Mouse (Mus musculus) MEL (cell line): ENCODE measurements at regions not wholly inside any gene's neighbourhood (a gene's known extent, or its start where the extent isn't known, plus 50 kb on each side); places are given as distances from the start of the nearest gene placed in this dataset.

Source experiments
- DNase-seq: peaks from one replicate; pipeline ENCODE4 v3.0.0; 2011; ENCODE audit warnings: low read depth, low spot score
- H3K27ac ChIP-seq: 2 replicates; pipeline ENCODE4 v1.5.1; 2012; ENCODE audit warnings: low read depth, mild to moderate bottlenecking, control low read depth, low read length, moderate library complexity; ENCODE audit not compliant: control insufficient read depth
- H3K27me3 ChIP-seq, 2 experiments: fragments of 150-350 bp in 1 of 2; sonication (generic) in 1 of 2; 2 replicates each; pipeline ENCODE4 v1.6.1; 2012; ENCODE audit warnings: low read length in 2 of 2, mild to moderate bottlenecking in 2 of 2, improper control_type of control experiment in 1 of 2, moderate library complexity in 1 of 2; ENCODE audit not compliant: insufficient read depth in 2 of 2, control insufficient read depth in 1 of 2
- H3K36me3 ChIP-seq, 2 experiments: 2 replicates each; pipeline ENCODE4 v1.6.1; 2012 to 2014; ENCODE audit warnings: low read length in 2 of 2, improper control_type of control experiment in 1 of 2, inconsistent platforms in 1 of 2, mild to moderate bottlenecking in 1 of 2; ENCODE audit not compliant: insufficient read depth in 2 of 2, control insufficient read depth in 1 of 2
- H3K4me1 ChIP-seq, 2 experiments: fragments of 150-350 bp in 1 of 2; sonication (generic) in 1 of 2; 2 replicates each; pipeline ENCODE4 v1.6.1; 2012; ENCODE audit warnings: low read length in 2 of 2, improper control_type of control experiment in 1 of 2, mild to moderate bottlenecking in 1 of 2; ENCODE audit not compliant: insufficient read depth in 2 of 2, control insufficient read depth in 1 of 2
- H3K4me3 ChIP-seq, 2 experiments: fragments of 150-350 bp in 1 of 2; sonication (generic) in 1 of 2; 2 replicates each; pipeline ENCODE4 v1.5.1; 2012; ENCODE audit warnings: low read depth in 2 of 2, low read length in 2 of 2, mild to moderate bottlenecking in 2 of 2, moderate library complexity in 2 of 2, control low read depth in 1 of 2, improper control_type of control experiment in 1 of 2; ENCODE audit not compliant: control insufficient read depth in 1 of 2, insufficient read depth in 1 of 2
- H3K79me2 ChIP-seq: 2 replicates; pipeline ENCODE4 v1.6.1; 2012; ENCODE audit warnings: mild to moderate bottlenecking, low read length, moderate library complexity; ENCODE audit not compliant: control insufficient read depth, poor library complexity, insufficient read depth
- H3K9ac ChIP-seq: 2 replicates; pipeline ENCODE4 v1.6.1; 2012; ENCODE audit warnings: low read depth, mild to moderate bottlenecking, control low read depth, low read length, moderate library complexity; ENCODE audit not compliant: control insufficient read depth, poor library complexity, severe bottlenecking
- H3K9me3 ChIP-seq: fragments of 150-350 bp; sonication (generic); replicated peaks from 2 replicates; pipeline ENCODE4 v1.6.1; 2012; ENCODE audit warnings: mild to moderate bottlenecking, low read length, improper control_type of control experiment, moderate library complexity; ENCODE audit not compliant: insufficient read depth
- BHLHE40 ChIP-seq: IDR thresholded peaks from 2 replicates; pipeline ENCODE4 v1.6.1; 2012; ENCODE audit warnings: low read depth, mild to moderate bottlenecking, inconsistent platforms, low read length, improper control_type of control experiment, borderline replicate concordance
- CHD1 ChIP-seq: IDR thresholded peaks from 2 replicates; pipeline ENCODE4 v1.6.1; 2012; ENCODE audit warnings: low read depth, mild to moderate bottlenecking, inconsistent platforms, low read length, improper control_type of control experiment
- CTCF ChIP-seq, 3 experiments: IDR thresholded peaks in 2 of 3; conservative IDR thresholded peaks in 1 of 3; 2 replicates each; pipeline ENCODE4 v1.5.1; 2011 to 2012; ENCODE audit warnings: low read length in 3 of 3, low read depth in 2 of 3, mild to moderate bottlenecking in 2 of 3, improper control_type of control experiment in 1 of 3, inconsistent platforms in 1 of 3, mixed read lengths in 1 of 3, moderate library complexity in 1 of 3; ENCODE audit not compliant: control insufficient read depth in 1 of 3, insufficient read depth in 1 of 3, poor library complexity in 1 of 3, severe bottlenecking in 1 of 3
- E2F4 ChIP-seq: IDR thresholded peaks from 2 replicates; pipeline ENCODE4 v1.6.1; 2011; ENCODE audit warnings: low read depth, low read length, improper control_type of control experiment, borderline replicate concordance
- EP300 ChIP-seq, 2 experiments: IDR thresholded peaks; 2 replicates each; pipeline ENCODE4 v1.6.1; 2011; ENCODE audit warnings: improper control_type of control experiment in 2 of 2, low read length in 2 of 2, low read depth in 1 of 2, mild to moderate bottlenecking in 1 of 2
- ETS1 ChIP-seq: IDR thresholded peaks from 2 replicates; pipeline ENCODE4 v1.6.1; 2012; ENCODE audit warnings: low read depth, mild to moderate bottlenecking, inconsistent platforms, low read length, improper control_type of control experiment, moderate library complexity
- GABPA ChIP-seq: IDR thresholded peaks from 2 replicates; pipeline ENCODE4 v1.6.1; 2012; ENCODE audit warnings: low read depth, mild to moderate bottlenecking, inconsistent platforms, low read length, improper control_type of control experiment, moderate library complexity
- KAT2A ChIP-seq: conservative IDR thresholded peaks from 2 replicates; pipeline ENCODE4 v1.6.1; 2012; ENCODE audit warnings: low read depth, low read length, improper control_type of control experiment, inconsistent platforms
- MAFK ChIP-seq: IDR thresholded peaks from 2 replicates; pipeline ENCODE4 v1.6.1; 2011; ENCODE audit warnings: low read depth, mild to moderate bottlenecking, low read length, improper control_type of control experiment, borderline replicate concordance
- MAZ ChIP-seq: IDR thresholded peaks from 2 replicates; pipeline ENCODE4 v1.6.1; 2012; ENCODE audit warnings: low read depth, mild to moderate bottlenecking, inconsistent platforms, low read length, improper control_type of control experiment
- MXI1 ChIP-seq: IDR thresholded peaks from 2 replicates; pipeline ENCODE4 v1.6.1; 2011; ENCODE audit warnings: mild to moderate bottlenecking, low read depth, low read length, improper control_type of control experiment
- MYB ChIP-seq: IDR thresholded peaks from 2 replicates; pipeline ENCODE4 v1.6.1; 2011; ENCODE audit warnings: mild to moderate bottlenecking, low read depth, low read length, improper control_type of control experiment
- MYC ChIP-seq: IDR thresholded peaks from 2 replicates; pipeline ENCODE4 v1.6.1; 2011; ENCODE audit warnings: low read depth, mild to moderate bottlenecking, low read length, improper control_type of control experiment, moderate library complexity
- NELFE ChIP-seq: IDR thresholded peaks from 2 replicates; pipeline ENCODE4 v1.6.1; 2011; ENCODE audit warnings: low read depth, low read length, improper control_type of control experiment
- NRF1 ChIP-seq: IDR thresholded peaks from 2 replicates; pipeline ENCODE4 v1.6.1; 2014; ENCODE audit warnings: low read depth, mild to moderate bottlenecking, inconsistent platforms, low read length, improper control_type of control experiment, moderate library complexity; ENCODE audit not compliant: poor library complexity, insufficient read depth, severe bottlenecking
- RAD21 ChIP-seq: IDR thresholded peaks from 2 replicates; pipeline ENCODE4 v1.6.1; 2011; ENCODE audit warnings: mild to moderate bottlenecking, low read depth, low read length, improper control_type of control experiment
- RCOR1 ChIP-seq: IDR thresholded peaks from 2 replicates; pipeline ENCODE4 v1.6.1; 2012; ENCODE audit warnings: low read depth, mild to moderate bottlenecking, inconsistent platforms, low read length, improper control_type of control experiment
- SMC3 ChIP-seq: IDR thresholded peaks from 2 replicates; pipeline ENCODE4 v1.6.1; 2011; ENCODE audit warnings: low read depth, low read length, improper control_type of control experiment
- TCF12 ChIP-seq: IDR thresholded peaks from 2 replicates; pipeline ENCODE4 v1.6.1; 2014; ENCODE audit warnings: low read depth, mild to moderate bottlenecking, inconsistent platforms, low read length, improper control_type of control experiment, moderate library complexity
- UBTF ChIP-seq: IDR thresholded peaks from 2 replicates; pipeline ENCODE4 v1.6.1; 2012; ENCODE audit warnings: low read depth, mild to moderate bottlenecking, inconsistent platforms, low read length, improper control_type of control experiment, moderate library complexity, borderline replicate concordance; ENCODE audit not compliant: insufficient read depth
- USF1 ChIP-seq: IDR thresholded peaks from 2 replicates; pipeline ENCODE4 v1.6.1; 2014; ENCODE audit warnings: low read depth, mild to moderate bottlenecking, inconsistent platforms, low read length, improper control_type of control experiment, moderate library complexity
- ZC3H11A ChIP-seq: IDR thresholded peaks from 2 replicates; pipeline ENCODE4 v1.6.1; 2012; ENCODE audit warnings: low read depth, mild to moderate bottlenecking, inconsistent platforms, low read length, improper control_type of control experiment
- ZKSCAN1 ChIP-seq: IDR thresholded peaks from 2 replicates; pipeline ENCODE4 v1.6.1; 2012; ENCODE audit warnings: low read depth, mild to moderate bottlenecking, inconsistent platforms, low read length, improper control_type of control experiment, moderate library complexity
- ZMIZ1 ChIP-seq: IDR thresholded peaks from 2 replicates; pipeline ENCODE4 v1.6.1; 2012; ENCODE audit warnings: low read depth, mild to moderate bottlenecking, inconsistent platforms, low read length, improper control_type of control experiment, moderate library complexity
- ZNF384 ChIP-seq: IDR thresholded peaks from 2 replicates; pipeline ENCODE4 v1.6.1; 2012; ENCODE audit warnings: low read depth, mild to moderate bottlenecking, inconsistent platforms, low read length, improper control_type of control experiment

- peak; percentile 6 for DNase-seq
- no peaks in the 10 kb centered on the region for H3K4me1 ChIP-seq
Observed at GRCm38 (mm10) chr4:55623151-55623760, 91.0 kb upstream of the Klf4 start.

GRCm38 (mm10) chr4:55622651-55623050 lies 90.4 kb upstream of the Klf4 start:
- Histone ChIP-seq H3K36me3 (no peaks in the 10 kb centered on the region), H3K79me2 (no peaks in the 10 kb centered on the region), H3K9me3 (no peaks in the 10 kb centered on the region), H3K27me3 (no peaks in the 10 kb centered on the region), H3K9ac (no peak overlapping the region), H3K27ac (no peak overlapping the region), H3K4me1 (no peaks in the 10 kb centered on the region), H3K4me3 (no peak overlapping the region)
- no peak for DNase-seq
- no peak for TF ChIP-seq RAD21
- TF ChIP-seq TCF12 = no peak
- no peak for TF ChIP-seq ZNF384
- TF ChIP-seq NRF1 = no peak
- TF ChIP-seq ETS1 = no peak
- TF ChIP-seq MYB = no peak
- TF ChIP-seq USF1 = no peak
- no peak for TF ChIP-seq MYC
- TF ChIP-seq RCOR1 = no peak
- TF ChIP-seq UBTF = no peak
- TF ChIP-seq EP300 (IDR thresholded peaks at IDR 0.05; ENCODE audit: low read depth in 1 of 2, low read length in 2 of 2) = no peak
- TF ChIP-seq ZKSCAN1 = no peak
- no peak for TF ChIP-seq BHLHE40

More at GRCm38 (mm10) chr4:55623151-55623760, 91.0 kb upstream of the Klf4 start:
- Histone ChIP-seq H3K36me3 (no peaks in the 10 kb centered on the region), H3K4me3 (no peak overlapping the region), H3K9ac (no peak overlapping the region), H3K27ac (no peak overlapping the region), H3K27me3 (no peaks in the 10 kb centered on the region), H3K79me2 (no peaks in the 10 kb centered on the region), H3K9me3 (no peaks in the 10 kb centered on the region)
- no peak for TF ChIP-seq GABPA
- no peak for TF ChIP-seq NELFE
- TF ChIP-seq MAFK = no peak
- no peak for TF ChIP-seq RAD21
- TF ChIP-seq SMC3 = no peak
- no peak for TF ChIP-seq KAT2A
- no peak for TF ChIP-seq ZC3H11A
- TF ChIP-seq MAZ = no peak
- no peak for TF ChIP-seq UBTF
- TF ChIP-seq MYB = no peak
- no peak for TF ChIP-seq USF1
- no peak for TF ChIP-seq E2F4
- TF ChIP-seq BHLHE40 = no peak
- TF ChIP-seq MXI1 = no peak
- no peak for TF ChIP-seq CTCF (IDR thresholded peaks at IDR 0.05 in 2 of 3, conservative IDR thresholded peaks at IDR 0.05 in 1 of 3; ENCODE audit: control insufficient read depth in 1 of 3, insufficient read depth in 1 of 3, low read depth in 2 of 3, low read length in 3 of 3, poor library complexity in 1 of 3, severe bottlenecking in 1 of 3)
- no peak for TF ChIP-seq CHD1
- TF ChIP-seq ZMIZ1 = no peak
